Mouse (Mus musculus) WW6 (cell line): ENCODE measurements around the gene Rgs11.

Experiments used
- DNase-seq: peaks from one replicate; pipeline ENCODE4 v3.0.0-alpha.2; 2013; ENCODE audit warnings: low read depth, low spot score

Gene Rgs11

DNA sequence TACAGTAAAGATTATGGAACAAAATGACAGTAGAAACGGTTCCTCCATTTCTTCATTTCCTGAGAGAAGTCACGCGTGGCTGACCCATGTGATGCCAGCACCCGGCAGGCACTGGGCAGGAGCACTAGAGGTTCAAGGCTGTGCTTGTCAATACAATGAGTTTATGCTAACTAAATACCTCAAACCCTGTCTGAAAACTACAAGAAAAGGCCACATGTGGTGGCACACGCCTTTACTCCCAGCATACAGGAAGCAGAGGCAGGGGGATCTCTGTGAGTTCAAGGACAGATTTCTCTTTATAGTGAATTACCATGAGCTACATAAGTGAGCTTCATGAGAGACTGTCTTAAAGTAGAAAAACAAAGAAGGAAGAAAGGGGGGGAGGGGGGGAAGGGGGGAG, 28.4 kb downstream of the Rgs11 start:
- DNase-seq, result no peak

DNA sequence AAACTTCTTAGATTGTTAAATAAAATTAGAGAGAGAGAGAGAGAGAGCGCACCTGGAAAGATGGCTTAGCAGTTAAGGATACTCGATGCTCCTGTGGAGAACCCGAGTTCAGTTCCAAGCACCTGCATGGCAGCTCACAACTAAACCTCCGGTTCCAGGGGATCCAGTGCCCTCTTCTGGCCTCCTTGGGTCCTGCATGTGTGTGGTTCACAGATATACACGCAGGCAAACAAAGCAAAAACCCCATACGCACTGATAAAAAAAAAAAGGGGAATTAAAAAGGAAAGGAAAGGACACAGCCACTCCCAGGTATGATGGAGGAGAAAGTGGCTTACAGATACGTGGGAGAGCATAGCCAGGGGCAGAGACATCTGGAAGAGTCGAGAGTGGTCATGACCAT, 30.1 kb downstream of the Rgs11 start:
- DNase-seq, result no peak

DNA sequence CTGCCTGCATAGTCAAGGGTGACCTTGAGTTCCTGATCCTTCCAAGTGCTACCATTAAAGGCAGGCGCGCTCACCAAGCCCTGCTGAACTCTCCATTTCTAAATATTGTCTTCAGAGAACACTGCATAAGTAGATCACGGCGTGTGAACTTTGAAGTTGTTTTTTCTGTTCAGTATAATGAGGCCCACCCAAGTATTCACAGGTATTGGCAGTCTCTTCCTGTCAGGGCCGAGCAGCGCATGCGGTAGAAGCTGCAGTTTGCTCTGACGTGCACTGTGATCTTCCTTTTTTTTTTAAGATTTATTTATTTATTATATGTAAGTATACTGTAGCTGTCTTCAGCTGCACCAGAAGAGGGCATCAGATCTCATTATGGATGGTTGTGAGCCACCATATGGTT, 31.6 kb downstream of the Rgs11 start:
- no peak for DNase-seq

DNA sequence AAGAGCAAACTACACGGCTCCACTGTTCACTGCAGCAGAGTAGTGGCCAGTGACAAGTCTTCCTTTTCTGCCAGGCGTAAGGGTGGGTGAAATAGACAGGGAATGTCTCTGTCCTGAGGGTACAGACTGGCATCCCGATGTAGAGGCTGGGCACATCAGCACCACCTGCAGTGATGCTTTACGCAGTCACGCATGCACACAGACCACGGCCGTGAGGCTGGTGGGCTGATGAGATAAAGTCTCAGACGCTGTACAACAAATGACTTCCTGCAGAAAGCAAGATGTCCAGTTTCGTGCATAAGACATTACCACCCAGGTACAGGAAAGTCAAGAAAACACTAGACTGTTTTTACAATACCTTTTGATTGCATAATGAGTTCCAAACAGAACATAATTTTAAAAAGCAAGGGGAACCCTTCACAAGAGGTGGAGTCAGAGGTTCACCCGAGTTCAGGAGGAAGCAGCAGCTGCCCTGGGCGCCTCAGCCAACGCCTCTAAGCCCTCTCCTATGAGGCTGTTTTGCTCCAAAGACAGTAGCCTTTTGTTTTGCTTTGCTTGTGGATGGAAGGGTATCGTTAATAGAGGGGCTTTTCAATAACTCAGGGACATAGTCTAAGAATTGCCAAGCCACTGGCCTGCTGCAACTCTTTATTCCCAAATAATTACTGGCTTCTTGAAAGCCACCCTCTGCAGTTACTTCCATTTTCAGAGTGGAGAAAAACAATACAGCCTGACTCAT, 32.5 kb downstream of the Rgs11 start:
- no peak for DNase-seq

DNA sequence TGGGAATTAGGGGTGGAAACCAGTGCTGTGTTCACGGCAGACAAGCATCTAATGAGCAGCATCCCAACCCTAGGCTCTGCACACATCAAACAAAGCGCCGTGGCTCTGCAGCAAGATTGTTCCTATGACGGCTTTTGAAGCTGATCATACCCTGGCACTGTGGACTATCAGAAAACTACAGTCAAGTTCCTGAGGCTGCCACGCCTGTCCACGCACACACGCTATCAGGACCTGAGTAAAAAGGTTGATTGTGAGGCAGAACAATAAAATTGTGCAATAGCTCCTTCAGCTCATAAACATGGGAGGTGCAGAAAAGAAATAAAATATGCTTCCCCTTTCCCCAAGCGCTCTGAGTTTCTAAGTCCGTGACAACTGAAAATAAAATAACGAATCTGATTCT, 34.9 kb downstream of the Rgs11 start:
- no peak for DNase-seq

DNA sequence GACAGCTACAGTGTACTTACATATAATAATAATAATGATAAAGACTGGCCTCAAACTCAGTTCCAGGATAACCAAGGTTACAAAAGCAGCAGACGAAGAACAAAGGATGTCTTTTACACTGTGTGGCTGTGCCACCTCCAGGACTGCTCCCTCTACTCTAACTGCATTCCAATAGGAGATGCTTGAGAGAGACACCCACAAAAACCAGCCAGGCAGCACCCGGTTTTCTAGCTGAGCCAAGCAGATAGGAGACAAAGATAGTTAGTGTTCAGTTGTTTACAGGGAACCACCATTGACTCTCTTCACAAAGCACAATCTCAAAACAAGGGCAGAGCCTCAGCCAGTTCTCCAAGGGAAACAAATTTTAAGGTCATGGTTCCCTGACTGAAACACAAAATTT, 36.8 kb downstream of the Rgs11 start:
- no peak for DNase-seq

DNA sequence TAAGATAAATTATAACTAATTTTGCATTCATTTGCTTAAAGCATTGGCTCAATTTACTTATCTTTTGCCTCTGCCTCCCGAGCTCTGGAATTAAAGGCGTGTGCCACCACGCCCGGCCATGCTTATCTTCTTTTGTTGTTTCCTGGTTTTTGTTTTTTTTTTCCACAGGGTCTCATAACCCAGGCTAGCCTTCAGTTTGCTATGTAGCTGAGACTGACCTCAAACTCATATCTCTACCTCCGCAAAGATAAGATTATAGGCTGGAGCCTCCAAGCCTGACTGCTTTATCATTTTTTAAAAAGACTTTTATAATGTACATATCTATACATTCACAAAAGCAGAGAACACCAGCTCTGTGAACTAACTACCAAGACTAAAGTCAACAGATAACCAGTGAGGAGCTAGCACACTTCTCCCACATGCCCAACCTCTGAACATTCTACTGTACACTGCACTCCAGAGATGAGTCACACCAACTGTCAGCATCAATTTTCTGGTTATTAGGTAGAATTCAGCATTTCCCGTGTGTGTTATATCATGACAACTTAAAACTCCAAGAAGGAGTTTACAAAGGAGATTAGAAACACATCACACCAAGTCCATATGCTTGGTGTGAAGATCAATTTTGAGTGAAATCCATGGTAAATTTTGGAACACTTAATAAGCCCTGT, 37.5 kb downstream of the Rgs11 start:
- DNase-seq, result no peak

DNA sequence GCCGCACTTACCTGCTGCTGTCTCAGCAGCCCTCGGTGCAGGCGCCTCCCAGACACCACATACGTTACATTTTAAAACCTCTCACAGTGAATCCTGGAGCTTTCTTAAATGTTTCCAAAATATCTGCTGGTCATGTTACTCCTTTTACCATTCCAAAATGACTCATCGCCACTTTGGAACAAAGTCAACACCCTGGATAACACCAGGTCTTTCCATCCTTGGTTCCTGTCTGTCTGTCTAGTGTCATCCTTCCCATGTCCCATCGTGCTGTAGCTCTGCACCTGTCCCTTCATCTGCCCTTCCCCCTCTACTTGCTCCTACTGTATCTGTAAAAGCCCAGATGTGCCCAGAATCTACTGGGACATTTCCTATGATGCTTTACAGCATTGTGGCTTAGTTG, 38.2 kb downstream of the Rgs11 start:
- DNase-seq, result no peak

DNA sequence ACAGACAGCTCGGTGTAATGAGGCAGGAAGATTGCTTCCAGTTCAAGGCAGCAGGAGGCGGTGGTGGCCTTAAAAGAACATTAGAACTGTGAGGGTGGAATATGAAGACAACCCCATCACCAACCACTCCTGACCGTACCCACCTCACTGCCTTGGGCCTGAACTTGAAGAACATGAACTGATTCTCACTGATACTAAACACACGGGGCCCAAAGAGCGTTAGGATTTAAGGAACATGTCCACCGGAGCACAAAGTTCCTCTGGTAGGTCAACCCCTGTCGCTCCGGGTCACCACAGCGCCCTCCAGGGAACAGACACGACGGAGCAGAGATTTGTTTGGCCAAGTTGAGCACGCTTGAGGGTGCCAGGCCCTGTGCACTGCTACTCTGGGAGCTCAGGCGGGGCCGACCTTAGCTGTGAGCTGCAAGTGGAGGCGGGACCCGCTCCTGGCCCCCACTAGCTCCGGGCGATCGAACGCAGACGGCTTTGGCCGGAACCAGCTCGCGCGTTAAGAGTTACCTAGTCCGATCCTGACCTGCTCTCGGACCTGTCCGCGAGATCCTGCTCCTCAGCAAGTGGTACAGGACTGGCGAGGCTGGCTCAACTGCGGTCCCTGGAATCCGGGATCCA, 40.8 kb downstream of the Rgs11 start:
- DNase-seq, result peak; percentile 60

DNA sequence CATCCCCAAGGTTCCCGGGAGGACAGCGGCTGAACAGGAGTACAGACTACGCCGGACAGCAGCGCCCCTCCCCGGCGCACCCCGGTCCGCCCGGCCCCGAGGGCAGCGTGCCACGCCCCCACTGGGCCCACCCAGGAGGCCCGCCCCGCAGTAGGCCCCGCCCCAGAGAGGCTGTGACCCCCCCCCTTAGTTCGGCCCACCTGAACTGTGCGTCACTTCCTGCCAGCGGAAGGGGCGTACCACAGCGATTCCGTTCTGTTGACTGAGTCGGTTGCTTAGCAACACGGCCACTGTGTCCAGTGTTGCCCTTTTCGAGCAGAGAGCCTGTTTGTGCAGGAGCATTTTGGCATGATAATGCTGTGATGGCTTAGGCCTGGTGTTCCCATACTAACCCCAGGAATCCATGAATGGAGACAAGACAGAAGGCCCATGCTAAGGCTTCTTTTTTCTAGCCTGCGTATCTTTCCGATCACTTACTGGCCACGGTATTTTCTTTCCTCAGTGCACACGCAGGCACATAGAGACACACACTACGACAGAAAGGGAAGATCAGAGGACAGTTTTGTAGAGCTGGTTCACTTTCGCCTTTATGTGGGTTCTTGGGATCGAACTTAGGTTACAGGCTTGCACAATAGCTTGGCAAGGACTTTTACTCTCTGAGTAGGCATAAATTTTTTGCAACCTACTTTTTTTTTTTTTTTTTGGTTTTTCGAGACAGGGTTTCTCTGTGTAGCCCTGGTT, 41.5 kb downstream of the Rgs11 start, which contains the start of gene Fam234a:
TSS of gene Fam234a (minus strand) at position 142 of the 741 bp plus-strand sequence.
- peak; percentile 83 for DNase-seq

DNA sequence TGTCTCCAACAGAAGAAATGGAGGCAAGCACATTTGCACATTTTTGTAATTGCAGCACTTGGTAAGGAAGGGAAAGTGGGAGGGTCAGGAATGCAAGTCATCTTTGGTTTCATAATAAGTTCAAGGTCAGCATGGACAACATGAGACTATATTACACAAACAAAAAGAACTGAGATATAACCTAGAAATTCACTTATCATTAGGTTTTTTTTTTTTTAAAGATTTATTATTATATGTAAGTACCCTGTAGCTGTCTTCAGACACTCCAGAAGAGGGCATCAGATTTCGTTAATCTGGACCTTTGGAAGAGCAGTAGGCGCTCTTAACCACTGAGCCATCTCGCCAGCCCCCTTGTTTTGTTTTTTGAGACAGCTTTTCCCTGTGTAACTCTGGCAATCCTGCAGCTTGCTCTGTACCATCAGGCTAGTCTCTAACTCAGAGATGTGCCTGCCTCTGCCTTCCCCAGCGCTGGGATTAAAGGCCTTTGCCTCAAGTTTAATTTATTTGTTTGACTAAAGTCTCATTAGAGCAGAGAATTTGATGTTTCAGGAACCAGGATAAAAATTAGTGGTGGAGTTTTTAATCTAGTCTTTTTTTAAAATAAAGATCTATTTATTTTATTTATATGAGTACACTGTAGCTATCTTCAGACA, 49.3 kb downstream of the Rgs11 start:
- no peak for DNase-seq

DNA sequence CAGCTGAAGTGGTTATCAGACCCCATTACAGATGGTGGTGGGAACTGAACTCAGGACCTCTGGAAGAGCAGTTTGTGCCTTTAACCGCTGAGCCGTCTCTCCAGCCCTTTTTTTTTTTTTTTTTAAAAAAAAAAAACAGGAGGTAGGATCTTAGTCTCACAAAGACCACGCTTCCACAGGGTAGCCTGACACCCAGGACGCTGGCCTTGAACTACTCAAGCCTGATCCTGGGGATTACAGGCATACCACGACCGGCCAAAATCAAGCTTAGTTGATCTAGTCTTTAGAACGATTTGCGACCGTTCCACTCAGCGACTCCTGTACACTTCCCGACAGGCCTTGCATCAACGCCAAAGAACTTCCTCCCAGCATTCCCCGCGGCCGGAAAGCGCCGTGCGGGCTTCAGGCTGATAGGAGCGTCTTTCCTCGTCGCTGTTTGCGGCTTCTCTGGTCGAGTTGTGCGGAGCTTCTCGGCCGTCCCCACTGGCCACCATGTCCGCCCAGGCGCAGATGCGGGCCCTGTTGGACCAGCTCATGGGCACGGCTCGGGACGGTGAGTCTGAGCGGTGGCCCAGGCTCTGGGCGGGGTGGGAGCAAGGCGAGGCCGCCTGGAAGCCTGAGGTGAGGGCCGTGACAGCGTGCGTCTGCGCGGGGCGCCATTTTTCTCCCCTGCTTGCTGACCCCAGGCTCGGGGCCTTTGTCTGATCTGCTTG, 49.9 kb downstream of the Rgs11 start, which contains the start of gene Luc7l:
TSS of gene Luc7l (plus strand) at position 358 of the 713 bp plus-strand sequence.
- peak; percentile 84 for DNase-seq

DNA sequence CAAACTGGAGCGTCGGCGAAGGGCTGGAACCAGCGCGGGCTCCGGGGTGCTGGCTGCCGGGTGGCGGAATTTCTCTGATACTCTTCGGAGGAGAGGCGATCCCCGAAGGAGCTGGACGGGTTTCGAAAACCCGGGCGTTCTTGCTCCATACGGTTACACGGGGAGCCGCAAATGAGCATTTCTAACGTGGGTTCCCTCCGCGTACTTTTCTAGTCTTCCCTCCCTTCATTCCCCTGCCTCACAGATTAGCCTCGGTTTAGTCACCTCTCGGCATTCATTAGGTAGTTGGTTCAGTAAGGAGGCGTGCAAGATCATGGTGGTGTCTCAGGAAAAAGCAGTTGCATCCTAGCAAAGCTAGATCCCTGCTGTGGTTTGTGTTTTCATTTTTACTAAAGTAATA, 50.6 kb downstream of the Rgs11 start:
- DNase-seq, result no peak

DNA sequence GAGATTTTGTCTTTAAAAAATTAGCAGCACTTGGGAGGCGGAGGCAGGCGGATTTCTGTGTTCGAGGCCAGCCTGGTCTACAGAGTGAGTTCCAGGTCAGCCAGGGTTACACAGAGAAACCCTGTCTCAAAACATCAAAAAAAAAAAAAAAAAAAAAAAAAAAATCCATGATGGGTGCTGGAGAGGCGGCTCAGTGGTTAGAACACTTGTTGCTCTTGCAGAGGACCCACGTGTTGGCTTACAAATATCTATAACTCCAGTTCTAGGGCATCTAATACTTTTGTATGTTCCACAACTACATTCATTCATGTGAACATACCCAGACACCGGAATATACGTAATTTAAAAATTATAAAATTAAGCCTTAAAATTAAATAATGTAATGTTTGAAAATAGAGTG, 52.6 kb downstream of the Rgs11 start:
- no peak for DNase-seq
